Mouse (Mus musculus): ENCODE results near the gene Ost4. TPM values are rescaled to one million over a fixed set of nuclear protein-coding genes. Genes with fewer than 3 reads are reported as not detected.

The Ost4 gene
- polyA plus RNA-seq, 1 experiment from 2014 or later: 329 TPM

GRCm38 (mm10) chr5:30924614-30925013, 17.0 kb upstream of the Ost4 start:
- 65% methylated on average over 8 of the region's 8 CpGs for WGBS (ENCODE audit: insufficient replicate concordance)
- Histone ChIP-seq H3K4me3 (replicated peaks) (no peak overlapping the region), H3K36me3 (replicated peaks) (0 out of 2 replicates have a peak, but pooled peaks cover 4% of the 10 kb centered on the region), H3K27me3 (no peaks in the 10 kb centered on the region), H3K27ac (replicated peaks) (no peak overlapping the region), H3K9ac (no peak overlapping the region), H3K9me3 (replicated peaks) (no peaks in the 10 kb centered on the region), H3K4me1 (replicated peaks) (peaks cover 37% of the 10 kb centered on the region), H3K4me2 (no peak overlapping the region)
- no peak for ATAC-seq (ENCODE audit: insufficient read depth)

GRCm38 (mm10) chr5:30923119-30923518, 15.5 kb upstream of the Ost4 start:
- H3K27ac ChIP-seq (replicated peaks): no peak overlapping the region
- ATAC-seq (ENCODE audit: insufficient read depth): no peak
- H3K9me3 ChIP-seq (replicated peaks): no peaks in the 10 kb centered on the region
- peak overlapping the region; percentile 95 for H3K4me2 ChIP-seq
- H3K36me3 ChIP-seq (replicated peaks): peaks cover 16% of the 10 kb centered on the region
- WGBS (ENCODE audit: insufficient replicate concordance): 60% methylated on average over 6 of the region's 6 CpGs
- H3K4me3 ChIP-seq (replicated peaks): no peak overlapping the region
- no peak overlapping the region for H3K9ac ChIP-seq
- H3K4me1 ChIP-seq (replicated peaks): peaks cover 46% of the 10 kb centered on the region
- H3K27me3 ChIP-seq: no peaks in the 10 kb centered on the region

GRCm38 (mm10) chr5:30922581-30923041, 15.0 kb upstream of the Ost4 start:
- 43% methylated on average over 10 of the region's 10 CpGs for WGBS (ENCODE audit: insufficient replicate concordance)
- Histone ChIP-seq H3K27me3 (no peaks in the 10 kb centered on the region), H3K36me3 (replicated peaks) (peaks cover 20% of the 10 kb centered on the region), H3K9me3 (replicated peaks) (no peaks in the 10 kb centered on the region), H3K4me2 (peak overlapping the region; percentile 95), H3K4me3 (replicated peaks) (peak overlapping the region; percentile 75), H3K9ac (peak overlapping the region; percentile 64), H3K4me1 (replicated peaks) (peaks cover 48% of the 10 kb centered on the region), H3K27ac (replicated peaks) (peak overlapping the region; percentile 87; the same call in 1 of the 2 replicates)
- no peak for ATAC-seq (ENCODE audit: insufficient read depth)

GRCm38 (mm10) chr5:30921256-30922033, 13.9 kb upstream of the Ost4 start, which contains the start of gene Khk:
Khk (plus strand) TSS chr5:30921431.
- Histone ChIP-seq H3K36me3 (replicated peaks) (peaks cover 29% of the 10 kb centered on the region), H3K9me3 (replicated peaks) (no peaks in the 10 kb centered on the region), H3K4me1 (replicated peaks) (peaks cover 59% of the 10 kb centered on the region), H3K27me3 (no peaks in the 10 kb centered on the region), H3K4me3 (replicated peaks) (peak within 1 kb of the TSS; percentile 75), H3K27ac (replicated peaks) (peak within 1 kb of the TSS; percentile 87), H3K4me2 (peak within 1 kb of the TSS; percentile 95), H3K9ac (peak within 1 kb of the TSS; percentile 64)
- WGBS (ENCODE audit: insufficient replicate concordance): under 1% methylated on average over 40 of the region's 40 CpGs
- ATAC-seq (ENCODE audit: insufficient read depth): peak; percentile 90

GRCm38 (mm10) chr5:30920621-30921020, 13.0 kb upstream of the Ost4 start:
- peaks cover 67% of the 10 kb centered on the region for H3K4me1 ChIP-seq (replicated peaks)
- peak overlapping the region; percentile 75 for H3K4me3 ChIP-seq (replicated peaks)
- H3K27me3 ChIP-seq: no peaks in the 10 kb centered on the region
- H3K4me2 ChIP-seq: peak overlapping the region; percentile 95
- H3K27ac ChIP-seq (replicated peaks): peak overlapping the region; percentile 87; the same call in 1 of the 2 replicates
- WGBS (ENCODE audit: insufficient replicate concordance): 61% methylated on average over 19 of the region's 19 CpGs
- H3K9ac ChIP-seq: no peak overlapping the region
- H3K9me3 ChIP-seq (replicated peaks): no peaks in the 10 kb centered on the region
- ATAC-seq (ENCODE audit: insufficient read depth): no peak
- H3K36me3 ChIP-seq (replicated peaks): peaks cover 29% of the 10 kb centered on the region

GRCm38 (mm10) chr5:30919831-30920614, 12.4 kb upstream of the Ost4 start:
- peaks cover 29% of the 10 kb centered on the region for H3K36me3 ChIP-seq (replicated peaks)
- no peaks in the 10 kb centered on the region for H3K27me3 ChIP-seq
- H3K9ac ChIP-seq: no peak overlapping the region
- H3K9me3 ChIP-seq (replicated peaks): no peaks in the 10 kb centered on the region
- no peak for ATAC-seq (ENCODE audit: insufficient read depth)
- WGBS (ENCODE audit: insufficient replicate concordance): 75% methylated on average over 11 of the region's 11 CpGs
- no peak overlapping the region for H3K27ac ChIP-seq (replicated peaks)
- no peak overlapping the region for H3K4me3 ChIP-seq (replicated peaks)
- peak overlapping the region; percentile 95 for H3K4me2 ChIP-seq
- H3K4me1 ChIP-seq (replicated peaks): peaks cover 73% of the 10 kb centered on the region

GRCm38 (mm10) chr5:30918691-30919090, 11.1 kb upstream of the Ost4 start:
- Histone ChIP-seq H3K27me3 (no peaks in the 10 kb centered on the region), H3K9me3 (replicated peaks) (no peaks in the 10 kb centered on the region), H3K4me1 (replicated peaks) (peaks cover 84% of the 10 kb centered on the region), H3K9ac (no peak overlapping the region), H3K4me2 (no peak overlapping the region), H3K4me3 (replicated peaks) (no peak overlapping the region), H3K36me3 (replicated peaks) (peaks cover 29% of the 10 kb centered on the region), H3K27ac (replicated peaks) (no peak overlapping the region)
- WGBS (ENCODE audit: insufficient replicate concordance): 75% methylated on average over 8 of the region's 8 CpGs
- no peak for ATAC-seq (ENCODE audit: insufficient read depth)

GRCm38 (mm10) chr5:30917891-30918670, 10.5 kb upstream of the Ost4 start:
- ATAC-seq (ENCODE audit: insufficient read depth): no peak
- peaks cover 29% of the 10 kb centered on the region for H3K36me3 ChIP-seq (replicated peaks)
- H3K4me1 ChIP-seq (replicated peaks): peaks cover 84% of the 10 kb centered on the region
- no peak overlapping the region for H3K9ac ChIP-seq
- WGBS (ENCODE audit: insufficient replicate concordance): 78% methylated on average over 31 of the region's 31 CpGs
- no peak overlapping the region for H3K4me3 ChIP-seq (replicated peaks)
- H3K4me2 ChIP-seq: no peak overlapping the region
- no peak overlapping the region for H3K27ac ChIP-seq (replicated peaks)
- no peaks in the 10 kb centered on the region for H3K27me3 ChIP-seq
- no peaks in the 10 kb centered on the region for H3K9me3 ChIP-seq (replicated peaks)

- H3K9ac ChIP-seq: no peak overlapping the region
- H3K4me3 ChIP-seq (replicated peaks): no peak overlapping the region
- no peak for ATAC-seq (ENCODE audit: insufficient read depth)
- H3K27me3 ChIP-seq: no peaks in the 10 kb centered on the region
- 84% methylated on average over 11 of the region's 11 CpGs for WGBS (ENCODE audit: insufficient replicate concordance)
- H3K9me3 ChIP-seq (replicated peaks): no peaks in the 10 kb centered on the region
- H3K27ac ChIP-seq (replicated peaks): no peak overlapping the region
- H3K4me1 ChIP-seq (replicated peaks): peaks cover 84% of the 10 kb centered on the region
- H3K36me3 ChIP-seq (replicated peaks): peaks cover 29% of the 10 kb centered on the region
- H3K4me2 ChIP-seq: no peak overlapping the region
These were observed 9.8 kb upstream of the Ost4 start for GRCm38 (mm10) chr5:30917348-30917747.

GRCm38 (mm10) chr5:30916841-30917240, 9.3 kb upstream of the Ost4 start:
- ATAC-seq (ENCODE audit: insufficient read depth): no peak
- peak overlapping the region; percentile 77 for H3K27ac ChIP-seq (replicated peaks)
- no peaks in the 10 kb centered on the region for H3K27me3 ChIP-seq
- 77% methylated on average over 9 of the region's 9 CpGs for WGBS (ENCODE audit: insufficient replicate concordance)
- no peak overlapping the region for H3K4me3 ChIP-seq (replicated peaks)
- peaks cover 83% of the 10 kb centered on the region for H3K4me1 ChIP-seq (replicated peaks)
- H3K9me3 ChIP-seq (replicated peaks): no peaks in the 10 kb centered on the region
- no peak overlapping the region for H3K9ac ChIP-seq
- peaks cover 29% of the 10 kb centered on the region for H3K36me3 ChIP-seq (replicated peaks)
- H3K4me2 ChIP-seq: no peak overlapping the region

All from liver, embryonic 15.5 days (tissue).